Mouse (Mus musculus): ENCODE measurements at regions not wholly inside any gene's neighbourhood (a gene's known extent, or its start where the extent isn't known, plus 50 kb on each side); places are given as distances from the start of the nearest gene placed in this dataset.
"Not testable (repeated sequence)": the region's sequence is repeated elsewhere in the genome, so short reads cannot be mapped to it uniquely, and the experiment has no call there.

GRCm38 (mm10) chr6:47745856-47746255 lies 67.4 kb downstream of the Pdia4 start:
- DNase-seq (ENCODE audit: extremely low read depth, insufficient read length, low spot score): not testable (repeated sequence)

GRCm38 (mm10) chr6:47743856-47744255 lies 69.4 kb downstream of the Pdia4 start:
- not testable (repeated sequence) for DNase-seq (ENCODE audit: extremely low read depth, insufficient read length, low spot score)

GRCm38 (mm10) chr6:47740216-47740615 lies 73.0 kb downstream of the Pdia4 start:
- peak; percentile 69 for DNase-seq (ENCODE audit: extremely low read depth, insufficient read length, low spot score)

GRCm38 (mm10) chr6:47739696-47740095 lies 73.5 kb downstream of the Pdia4 start:
- DNase-seq (ENCODE audit: extremely low read depth, insufficient read length, low spot score): not testable (repeated sequence)

GRCm38 (mm10) chr6:47737972-47738371 lies 75.3 kb downstream of the Pdia4 start:
- not testable (repeated sequence) for DNase-seq (ENCODE audit: extremely low read depth, insufficient read length, low spot score)
